Mouse (Mus musculus) forebrain, embryonic 10.5 days (tissue): Measurements from ENCODE around the gene Gm4301. TPM values are rescaled to one million over a fixed set of nuclear protein-coding genes. Genes with fewer than 3 reads are reported as not detected.
"Not testable (repeated sequence)": the region's sequence is repeated elsewhere in the genome, so short reads cannot be mapped to it uniquely, and the experiment has no call there.

Source experiments
- DNase-seq: peaks from one replicate; pipeline ENCODE4 v3.0.0-alpha.2; 2017; ENCODE audit warnings: low spot score; ENCODE audit errors: extremely low spot score
- H3K27ac ChIP-seq: fragments of 300-500 bp; sonication (generic); 2 replicates; pipeline ENCODE4 v1.5.1; 2016; ENCODE audit warnings: mild to moderate bottlenecking
- H3K27me3 ChIP-seq: fragments of 300-500 bp; sonication (generic); 2 replicates; pipeline ENCODE4 v1.6.1; 2016; ENCODE audit warnings: mild to moderate bottlenecking; ENCODE audit not compliant: poor library complexity, severe bottlenecking
- H3K36me3 ChIP-seq: fragments of 300-500 bp; sonication (generic); replicated peaks from 2 replicates; pipeline ENCODE4 v1.6.1; 2016; ENCODE audit warnings: mild to moderate bottlenecking, moderate library complexity
- H3K4me1 ChIP-seq: fragments of 300-500 bp; sonication (generic); 2 replicates; pipeline ENCODE4 v1.6.1; 2016
- H3K4me3 ChIP-seq: fragments of 300-500 bp; sonication (generic); 2 replicates; pipeline ENCODE4 v1.5.1; 2016; ENCODE audit warnings: mild to moderate bottlenecking, moderate library complexity
- H3K9me3 ChIP-seq: fragments of 300-500 bp; sonication (generic); 2 replicates; pipeline ENCODE4 v1.6.1; 2016; ENCODE audit warnings: mild to moderate bottlenecking, moderate library complexity
- WGBS: fragments of 180-500 bp; shearing (Covaris S2); methylation state at CpG from one replicate; pipeline ENCODE4 v1.1.7; 2016; 5-methylcytosine and 5-hydroxymethylcytosine counted together
- polyA plus RNA-seq: library from polyadenylated mRNA; unstranded; fragments of >200 nt; fragmentation: Nextera tagmentation; extraction: Ambion mirVana; gene quantifications from 2 replicates; pipeline ENCODE4 v1.2.1, GENCODE M21; 2016

The Gm4301 gene
- not detected in 2 replicates for polyA plus RNA-seq

DNA sequence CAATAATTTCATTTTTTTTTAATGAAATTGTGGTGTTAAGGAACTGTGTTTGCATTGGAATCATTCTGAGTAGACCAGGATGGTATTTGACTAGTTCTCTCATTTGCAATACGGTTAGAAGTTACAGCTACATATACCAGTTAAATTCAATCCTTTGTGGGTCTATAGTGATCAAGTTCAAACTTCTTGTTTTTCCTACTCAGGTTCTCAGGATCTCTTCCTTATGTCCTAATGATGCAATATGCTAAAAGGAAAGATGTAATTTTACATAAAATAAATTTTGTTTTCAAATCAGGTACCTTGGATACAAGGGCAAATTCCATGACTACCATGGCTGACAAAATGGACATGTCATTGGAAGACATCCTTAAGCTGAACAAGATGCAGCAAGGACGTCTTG lies at the start of gene Gm4301:
Gene Gm4301 (plus strand): TSS at position 301 of the 400 bp plus-strand sequence.
- H3K27ac ChIP-seq, H3K27me3 ChIP-seq, DNase-seq, H3K36me3 ChIP-seq, H3K4me3 ChIP-seq, H3K4me1 ChIP-seq, H3K9me3 ChIP-seq: not testable (repeated sequence)
- WGBS, result no CpG with 5 or more reads among the region's 2 CpGs

- H3K4me3 ChIP-seq, result no peak overlapping the region
- no peaks in the 10 kb centered on the region for H3K4me1 ChIP-seq
- 90% methylated on average over 2 of the region's 2 CpGs for WGBS
- no peak for DNase-seq
- H3K27me3 ChIP-seq, result no peaks in the 10 kb centered on the region
- no peaks in the 10 kb centered on the region for H3K9me3 ChIP-seq
- no peaks in the 10 kb centered on the region for H3K36me3 ChIP-seq
- no peak overlapping the region for H3K27ac ChIP-seq
Measured at GRCm38 (mm10) chr10:100296105-100296504, 39.4 kb upstream of the Gm4301 start.

- not testable (repeated sequence) for H3K36me3 ChIP-seq, DNase-seq, H3K4me3 ChIP-seq, H3K27ac ChIP-seq, H3K4me1 ChIP-seq, H3K27me3 ChIP-seq
- peaks cover 13% of the 10 kb centered on the region; the same call in 1 of the 2 replicates for H3K9me3 ChIP-seq
Measured at GRCm38 (mm10) chr10:100300106-100300505, 35.4 kb upstream of the Gm4301 start.

DNA sequence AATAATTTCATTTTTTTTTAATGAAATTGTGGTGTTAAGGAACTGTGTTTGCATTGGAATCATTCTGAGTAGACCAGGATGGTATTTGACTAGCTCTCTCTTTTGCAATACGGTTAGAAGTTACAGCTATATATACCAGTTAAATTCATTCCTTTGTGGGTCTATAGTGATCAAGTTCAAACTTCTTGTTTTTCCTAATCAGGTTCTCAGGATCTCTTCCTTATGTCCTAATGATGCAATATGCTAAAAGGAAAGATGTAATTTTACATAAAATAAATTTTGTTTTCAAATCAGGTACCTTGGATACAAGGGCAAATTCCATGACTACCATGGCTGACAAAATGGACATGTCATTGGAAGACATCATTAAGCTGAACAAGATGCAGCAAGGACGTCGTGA lies 5.1 kb downstream of the Gm4301 start, which contains the start of gene Gm4302:
Gene Gm4302 (plus strand): TSS at position 301 of the 400 bp plus-strand sequence.
- H3K27ac ChIP-seq, H3K4me1 ChIP-seq, H3K9me3 ChIP-seq, H3K27me3 ChIP-seq, H3K4me3 ChIP-seq, DNase-seq, H3K36me3 ChIP-seq: not testable (repeated sequence)
- WGBS, result no CpG with 5 or more reads among the region's 3 CpGs

DNA sequence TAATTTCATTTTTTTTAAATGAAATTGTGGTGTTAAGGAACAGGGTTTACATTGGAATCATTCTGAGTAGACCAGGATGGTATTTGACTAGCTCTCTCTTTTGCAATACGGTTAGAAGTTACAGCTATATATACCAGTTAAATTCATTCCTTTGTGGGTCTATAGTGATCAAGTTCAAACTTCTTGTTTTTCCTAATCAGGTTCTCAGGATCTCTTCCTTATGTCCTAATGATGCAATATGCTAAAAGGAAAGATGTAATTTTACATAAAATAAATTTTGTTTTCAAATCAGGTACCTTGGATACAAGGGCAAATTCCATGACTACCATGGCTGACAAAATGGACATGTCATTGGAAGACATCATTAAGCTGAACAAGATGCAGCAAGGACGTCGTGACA lies 10.2 kb downstream of the Gm4301 start, which contains the start of gene Gm4303:
Gene Gm4303 (plus strand): TSS at position 301 of the 400 bp plus-strand sequence.
- not testable (repeated sequence) for H3K9me3 ChIP-seq, H3K27ac ChIP-seq, H3K4me3 ChIP-seq, H3K36me3 ChIP-seq, H3K27me3 ChIP-seq, H3K4me1 ChIP-seq, DNase-seq
- no CpG with 5 or more reads among the region's 3 CpGs for WGBS

- not testable (repeated sequence) for H3K27me3 ChIP-seq, H3K4me3 ChIP-seq, DNase-seq, H3K4me1 ChIP-seq, H3K36me3 ChIP-seq, H3K9me3 ChIP-seq, H3K27ac ChIP-seq
- WGBS, result no CpG with 5 or more reads among the region's 3 CpGs
Measured at GRCm38 (mm10) chr10:100350793-100351192, 15.3 kb downstream of the Gm4301 start, which contains the start of gene Gm4305. TSS of gene Gm4305 (plus strand) at chr10:100351093.

DNA sequence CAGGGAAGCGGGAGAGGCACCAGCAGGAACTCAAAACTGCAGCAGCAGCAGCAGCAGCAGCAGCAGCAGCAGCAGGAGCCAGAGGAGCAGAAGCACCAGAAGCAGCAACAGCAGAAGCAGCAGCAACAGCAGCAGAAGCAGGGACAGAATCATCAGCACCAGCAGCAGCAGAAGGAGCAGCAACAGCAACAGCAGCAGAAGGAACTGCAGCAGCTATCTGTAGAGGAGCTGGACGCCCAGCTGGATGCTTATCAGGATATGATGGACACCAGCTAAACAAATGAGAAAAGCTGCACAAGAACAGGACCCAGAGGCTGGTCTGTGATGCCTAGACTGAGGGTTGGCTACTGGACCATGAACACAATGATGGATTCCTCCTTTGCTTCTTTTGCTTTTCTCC lies 21.4 kb downstream of the Gm4301 start:
- WGBS, result 85% methylated on average over 2 of the region's 2 CpGs
- H3K27me3 ChIP-seq, H3K27ac ChIP-seq, DNase-seq, H3K9me3 ChIP-seq, H3K36me3 ChIP-seq, H3K4me1 ChIP-seq, H3K4me3 ChIP-seq: not testable (repeated sequence)

- not testable (repeated sequence) for H3K27ac ChIP-seq, H3K36me3 ChIP-seq, H3K9me3 ChIP-seq, H3K4me3 ChIP-seq, H3K27me3 ChIP-seq, H3K4me1 ChIP-seq, DNase-seq
- no CpG with 5 or more reads among the region's 3 CpGs for WGBS
Measured at GRCm38 (mm10) chr10:100361038-100361437, 25.6 kb downstream of the Gm4301 start, which contains the start of gene Gm4307. TSS of gene Gm4307 (plus strand) at chr10:100361338.

DNA sequence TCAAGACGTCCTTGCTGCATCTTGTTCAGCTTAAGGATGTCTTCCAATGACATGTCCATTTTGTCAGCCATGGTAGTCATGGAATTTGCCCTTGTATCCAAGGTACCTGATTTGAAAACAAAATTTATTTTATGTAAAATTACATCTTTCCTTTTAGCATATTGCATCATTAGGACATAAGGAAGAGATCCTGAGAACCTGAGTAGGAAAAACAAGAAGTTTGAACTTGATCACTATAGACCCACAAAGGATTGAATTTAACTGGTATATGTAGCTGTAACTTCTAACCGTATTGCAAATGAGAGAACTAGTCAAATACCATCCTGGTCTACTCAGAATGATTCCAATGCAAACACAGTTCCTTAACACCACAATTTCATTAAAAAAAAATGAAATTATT lies 47.0 kb downstream of the Gm4301 start, which contains the start of gene Gm4312:
Gene Gm4312 (minus strand): TSS at position 101 of the 400 bp plus-strand sequence.
- not testable (repeated sequence) for DNase-seq, H3K27ac ChIP-seq, H3K4me3 ChIP-seq, H3K27me3 ChIP-seq, H3K4me1 ChIP-seq, H3K36me3 ChIP-seq, H3K9me3 ChIP-seq
- no CpG with 5 or more reads among the region's 2 CpGs for WGBS

Other genes starting within 250 kb of the Gm4301 start
- not detected in 2 replicates for gene Gm4302, start 5.2 kb downstream of the Gm4301 start, polyA plus RNA-seq
- gene Gm4303, start 10.3 kb downstream of the Gm4301 start, polyA plus RNA-seq, result not detected in 2 replicates
- gene Gm4305, start 15.4 kb downstream of the Gm4301 start, polyA plus RNA-seq, result not detected in 2 replicates
- gene Gm4307, start 25.7 kb downstream of the Gm4301 start, polyA plus RNA-seq, result not detected in 2 replicates
- gene Gm4312, start 46.9 kb downstream of the Gm4301 start, polyA plus RNA-seq, result not detected in 2 replicates
- gene Tmtc3, start 151.7 kb downstream of the Gm4301 start, polyA plus RNA-seq, result 20.6 and 22.9 TPM in 2 replicates
- 5.8 and 7.1 TPM in 2 replicates for gene Cep290, start 151.9 kb downstream of the Gm4301 start, polyA plus RNA-seq